Mouse (Mus musculus) MN1 (cell line): Measurements from ENCODE around the gene Pmvk.
"Not testable (repeated sequence)": the region's sequence is repeated elsewhere in the genome, so short reads cannot be mapped to it uniquely, and the experiment has no call there.

ENCODE experiments used
- DNase-seq: peaks from one replicate; pipeline ENCODE4 v3.0.0-alpha.2; 2016; ENCODE audit warnings: low spot score

Gene Pmvk

GRCm38 (mm10) chr3:89429021-89429420 lies 25.3 kb upstream of the Pmvk start:
- not testable (repeated sequence) for DNase-seq

GRCm38 (mm10) chr3:89430171-89431159 lies 23.9 kb upstream of the Pmvk start, which contains the start of gene Pygo2:
TSS of gene Pygo2 (plus strand) at chr3:89430214.
- DNase-seq: peak; percentile 96

GRCm38 (mm10) chr3:89432606-89433005 lies 21.7 kb upstream of the Pmvk start:
- no peak for DNase-seq

GRCm38 (mm10) chr3:89434532-89434931 lies 19.8 kb upstream of the Pmvk start:
- DNase-seq: no peak

- DNase-seq: no peak
These were observed 19.3 kb upstream of the Pmvk start for GRCm38 (mm10) chr3:89435041-89435440.

- no peak for DNase-seq
These were observed 17.9 kb upstream of the Pmvk start, which contains the start of gene Pbxip1 for GRCm38 (mm10) chr3:89436176-89437113. TSS of gene Pbxip1 (plus strand) at chr3:89436706.

- peak; percentile 70 for DNase-seq
These were observed 17.1 kb upstream of the Pmvk start for GRCm38 (mm10) chr3:89437269-89437668.

GRCm38 (mm10) chr3:89440691-89441090 lies 13.7 kb upstream of the Pmvk start:
- no peak for DNase-seq

GRCm38 (mm10) chr3:89448720-89449537 lies 5.4 kb upstream of the Pmvk start:
- peak; percentile 91 for DNase-seq

GRCm38 (mm10) chr3:89449541-89449940 lies 4.8 kb upstream of the Pmvk start:
- DNase-seq: peak; percentile 90

GRCm38 (mm10) chr3:89451916-89452315 lies 2.4 kb upstream of the Pmvk start:
- DNase-seq: no peak

- DNase-seq: no peak
These were observed 1.5 kb downstream of the Pmvk start for GRCm38 (mm10) chr3:89455786-89456285.

GRCm38 (mm10) chr3:89456726-89457665 lies 2.7 kb downstream of the Pmvk start:
- DNase-seq: peak; percentile 84

- DNase-seq: no peak
These were observed 4.1 kb downstream of the Pmvk start for GRCm38 (mm10) chr3:89458372-89458964.

- DNase-seq: peak; percentile 91
These were observed 4.8 kb downstream of the Pmvk start for GRCm38 (mm10) chr3:89458965-89459807.

GRCm38 (mm10) chr3:89468268-89468667 lies 13.9 kb downstream of the Pmvk start:
- DNase-seq: peak; percentile 71

GRCm38 (mm10) chr3:89472280-89472679 lies 17.9 kb downstream of the Pmvk start:
- no peak for DNase-seq

- DNase-seq: no peak
These were observed 19.5 kb downstream of the Pmvk start for GRCm38 (mm10) chr3:89473838-89474237.

GRCm38 (mm10) chr3:89479055-89479454 lies 24.7 kb downstream of the Pmvk start:
- DNase-seq: no peak
